Mouse (Mus musculus) embryonic facial prominence, embryonic 14.5 days (tissue): ENCODE results near the gene Numa1. TPM values are rescaled to one million over a fixed set of nuclear protein-coding genes. Genes with fewer than 3 reads are reported as not detected.

Experiments used
- ATAC-seq: fragments of 200-750 bp; cut with Nextera tagmentation; 2 replicates; pipeline ENCODE4 v1.8.0; 2017; ENCODE audit warnings: low read depth, moderate number of reproducible peaks, moderate TSS enrichment
- DNase-seq: peaks from one replicate; pipeline ENCODE4 v3.0.0-alpha.2; 2015; ENCODE audit warnings: low spot score
- H3K27ac ChIP-seq: fragments of 300-500 bp; sonication (generic); replicated peaks from 2 replicates; pipeline ENCODE4 v1.5.1; 2014; ENCODE audit warnings: low read depth, mild to moderate bottlenecking, low read length, moderate library complexity
- H3K27me3 ChIP-seq: fragments of 300-500 bp; sonication (generic); replicated peaks from 2 replicates; pipeline ENCODE4 v1.6.1; 2014; ENCODE audit warnings: low read length; ENCODE audit not compliant: control insufficient read depth, insufficient read depth
- H3K36me3 ChIP-seq: fragments of 300-500 bp; sonication (generic); 2 replicates; pipeline ENCODE4 v1.6.1; 2014; ENCODE audit warnings: low read length, mixed read lengths; ENCODE audit not compliant: control insufficient read depth, insufficient read depth
- H3K4me1 ChIP-seq: fragments of 300-500 bp; sonication (generic); 2 replicates; pipeline ENCODE4 v1.6.1; 2014; ENCODE audit warnings: antibody characterized with exemption, low read length; ENCODE audit not compliant: control insufficient read depth, insufficient read depth
- H3K4me2 ChIP-seq: fragments of 300-500 bp; sonication (generic); 2 replicates; pipeline ENCODE4 v1.6.1; 2014; ENCODE audit warnings: low read depth, mild to moderate bottlenecking, low read length, moderate library complexity, mixed read lengths
- H3K4me3 ChIP-seq: fragments of 300-500 bp; sonication (generic); 2 replicates; pipeline ENCODE4 v1.5.1; 2014; ENCODE audit warnings: low read depth, mild to moderate bottlenecking, low read length
- H3K9ac ChIP-seq: fragments of 300-500 bp; sonication (generic); 2 replicates; pipeline ENCODE4 v1.6.1; 2014; ENCODE audit warnings: low read depth, mild to moderate bottlenecking, low read length, moderate library complexity, mixed read lengths
- H3K9me3 ChIP-seq: fragments of 300-500 bp; sonication (generic); 2 replicates; pipeline ENCODE4 v1.6.1; 2016; ENCODE audit warnings: low read length; ENCODE audit not compliant: control insufficient read depth
- WGBS: fragments of 180-500 bp; shearing (Covaris S2); extraction: QIAGEN DNeasy Blood & Tissue Kit; methylation state at CpG from one replicate; pipeline ENCODE4 v1.1.7; 2014; 5-methylcytosine and 5-hydroxymethylcytosine counted together
- polyA plus RNA-seq: library from polyadenylated mRNA; unstranded; fragments of >200 nt; fragmentation: Nextera tagmentation; extraction: Ambion mirVana; gene quantifications from 2 replicates; pipeline ENCODE4 v1.2.1, GENCODE M21; 2014

Numa1 gene
- polyA plus RNA-seq, 1 experiment from 2014 or later, result 88.9 TPM

GRCm38 (mm10) chr7:102000921-102001630, 67.2 kb downstream of the Numa1 start:
- DNase-seq (peak; percentile 75), ATAC-seq (peak; percentile 67)
- 86% methylated on average over 26 of the region's 26 CpGs for WGBS
- peaks cover 100% of the 10 kb centered on the region for H3K36me3 ChIP-seq
- no peaks in the 10 kb centered on the region for H3K9me3 ChIP-seq
- no peak overlapping the region; the same call in 1 of the 2 replicates for H3K4me2 ChIP-seq
- no peaks in the 10 kb centered on the region for H3K4me1 ChIP-seq
- no peak overlapping the region for H3K4me3 ChIP-seq
- no peak overlapping the region for H3K9ac ChIP-seq
- H3K27me3 ChIP-seq, result no peaks in the 10 kb centered on the region
- H3K27ac ChIP-seq, result peak overlapping the region; percentile 57; the same call in 1 of the 2 replicates

GRCm38 (mm10) chr7:102006520-102006919, 72.6 kb downstream of the Numa1 start:
- DNase-seq (no peak), ATAC-seq (no peak)
- H3K9me3 ChIP-seq, result no peaks in the 10 kb centered on the region
- H3K4me3 ChIP-seq, result no peak overlapping the region
- 80% methylated on average over 1 of the region's 1 CpGs for WGBS
- H3K4me1 ChIP-seq, result no peaks in the 10 kb centered on the region
- peaks cover 99% of the 10 kb centered on the region for H3K36me3 ChIP-seq
- H3K27ac ChIP-seq, result no peak overlapping the region
- H3K4me2 ChIP-seq, result no peak overlapping the region
- H3K27me3 ChIP-seq, result no peaks in the 10 kb centered on the region
- H3K9ac ChIP-seq, result no peak overlapping the region

- no peaks in the 10 kb centered on the region for H3K27me3 ChIP-seq
- H3K27ac ChIP-seq, result no peak overlapping the region
- H3K4me3 ChIP-seq, result no peak overlapping the region
- ATAC-seq (no peak), DNase-seq (no peak)
- H3K9ac ChIP-seq, result no peak overlapping the region
- WGBS, result 87% methylated on average over 9 of the region's 9 CpGs
- no peak overlapping the region for H3K4me2 ChIP-seq
- H3K9me3 ChIP-seq, result no peaks in the 10 kb centered on the region
- H3K36me3 ChIP-seq, result peaks cover 97% of the 10 kb centered on the region
- no peaks in the 10 kb centered on the region for H3K4me1 ChIP-seq
These were observed 77.9 kb downstream of the Numa1 start for GRCm38 (mm10) chr7:102011855-102012254.

GRCm38 (mm10) chr7:102013416-102013815, 79.5 kb downstream of the Numa1 start:
- no peaks in the 10 kb centered on the region for H3K9me3 ChIP-seq
- DNase-seq (no peak), ATAC-seq (no peak)
- H3K4me3 ChIP-seq, result no peak overlapping the region
- H3K27ac ChIP-seq, result no peak overlapping the region
- no peak overlapping the region for H3K9ac ChIP-seq
- H3K4me1 ChIP-seq, result no peaks in the 10 kb centered on the region
- 87% methylated on average over 6 of the region's 8 CpGs for WGBS
- no peak overlapping the region for H3K4me2 ChIP-seq
- H3K27me3 ChIP-seq, result no peaks in the 10 kb centered on the region
- H3K36me3 ChIP-seq, result peaks cover 98% of the 10 kb centered on the region

GRCm38 (mm10) chr7:102014995-102015394, 81.1 kb downstream of the Numa1 start:
- ATAC-seq, result no peak
- DNase-seq, result no peak
- no peaks in the 10 kb centered on the region for H3K4me1 ChIP-seq
- no peak overlapping the region for H3K27ac ChIP-seq
- no peak overlapping the region for H3K9ac ChIP-seq
- no peak overlapping the region for H3K4me2 ChIP-seq
- peaks cover 89% of the 10 kb centered on the region for H3K36me3 ChIP-seq
- H3K4me3 ChIP-seq, result no peak overlapping the region
- H3K27me3 ChIP-seq, result no peaks in the 10 kb centered on the region
- H3K9me3 ChIP-seq, result no peaks in the 10 kb centered on the region
- 78% methylated on average over 2 of the region's 2 CpGs for WGBS

GRCm38 (mm10) chr7:102016936-102017335, 83.0 kb downstream of the Numa1 start:
- Histone ChIP-seq H3K4me2 (no peak overlapping the region), H3K4me1 (no peaks in the 10 kb centered on the region), H3K36me3 (peaks cover 86% of the 10 kb centered on the region), H3K27ac (no peak overlapping the region), H3K9me3 (no peaks in the 10 kb centered on the region), H3K9ac (no peak overlapping the region), H3K4me3 (no peak overlapping the region), H3K27me3 (no peaks in the 10 kb centered on the region)
- WGBS, result 82% methylated on average over 4 of the region's 4 CpGs
- DNase-seq (no peak), ATAC-seq (no peak)

GRCm38 (mm10) chr7:102017452-102017851, 83.5 kb downstream of the Numa1 start:
- ATAC-seq, result no peak
- Histone ChIP-seq H3K4me3 (no peak overlapping the region), H3K4me2 (no peak overlapping the region), H3K9ac (no peak overlapping the region), H3K27ac (no peak overlapping the region), H3K27me3 (no peaks in the 10 kb centered on the region), H3K9me3 (no peaks in the 10 kb centered on the region), H3K4me1 (no peaks in the 10 kb centered on the region), H3K36me3 (peaks cover 86% of the 10 kb centered on the region)
- 84% methylated on average over 5 of the region's 5 CpGs for WGBS
- no peak for DNase-seq

GRCm38 (mm10) chr7:102018034-102018433, 84.1 kb downstream of the Numa1 start:
- H3K27me3 ChIP-seq, result no peaks in the 10 kb centered on the region
- H3K36me3 ChIP-seq, result peaks cover 86% of the 10 kb centered on the region
- no peak overlapping the region for H3K4me2 ChIP-seq
- H3K9me3 ChIP-seq, result no peaks in the 10 kb centered on the region
- no peak overlapping the region for H3K27ac ChIP-seq
- WGBS, result 84% methylated on average over 7 of the region's 7 CpGs
- no peak for ATAC-seq
- no peaks in the 10 kb centered on the region for H3K4me1 ChIP-seq
- no peak overlapping the region for H3K4me3 ChIP-seq
- DNase-seq, result no peak
- H3K9ac ChIP-seq, result no peak overlapping the region

GRCm38 (mm10) chr7:102018590-102018989, 84.7 kb downstream of the Numa1 start, which contains the start of gene Il18bp:
Gene Il18bp (minus strand): TSS chr7:102018690.
- H3K36me3 ChIP-seq, result peaks cover 86% of the 10 kb centered on the region
- H3K27me3 ChIP-seq, result no peaks in the 10 kb centered on the region
- ATAC-seq, result no peak
- no peak for DNase-seq
- H3K9me3 ChIP-seq, result no peaks in the 10 kb centered on the region
- 92% methylated on average over 3 of the region's 3 CpGs for WGBS
- no peak within 1 kb of the TSS for H3K4me2 ChIP-seq
- no peak within 1 kb of the TSS for H3K9ac ChIP-seq
- no peak within 1 kb of the TSS for H3K27ac ChIP-seq
- no peaks in the 10 kb centered on the region for H3K4me1 ChIP-seq
- no peak within 1 kb of the TSS for H3K4me3 ChIP-seq
